Mouse (Mus musculus): ENCODE data around the gene Capn1. TPM values are rescaled to one million over a fixed set of nuclear protein-coding genes. Genes with fewer than 3 reads are reported as not detected.

The Capn1 gene
- total and polyA plus RNA-seq, 3 experiments, result 42.5 to 75.2 TPM; not detected in 1

- Histone ChIP-seq H3K4me3 (ENCODE audit: control insufficient read depth in 1 of 2, insufficient read depth in 1 of 2, low read depth in 2 of 2, low read length in 2 of 2) (no peak overlapping the region), H3K27me3 (ENCODE audit: control insufficient read depth in 1 of 2, insufficient read depth in 2 of 2, low read length in 2 of 2) (no peaks in the 10 kb centered on the region), H3K9me3 (replicated peaks; ENCODE audit: insufficient read depth, low read length) (no peaks in the 10 kb centered on the region), H3K4me1 (ENCODE audit: control insufficient read depth in 1 of 2, insufficient read depth in 2 of 2, low read length in 2 of 2) (peaks cover 3 to 15% of the 10 kb centered on the region in 2 experiments), H3K36me3 (ENCODE audit: control insufficient read depth in 1 of 2, insufficient read depth in 2 of 2, low read length in 2 of 2) (peaks cover 0 to 8% of the 10 kb centered on the region in 2 experiments; a peak in 3 of 4 replicates), H3K27ac (ENCODE audit: control insufficient read depth, low read depth, low read length) (no peak overlapping the region), H3K9ac (ENCODE audit: control insufficient read depth, low read depth, low read length, poor library complexity, severe bottlenecking) (no peak overlapping the region), H3K79me2 (ENCODE audit: control insufficient read depth, insufficient read depth, low read length, poor library complexity) (no peaks in the 10 kb centered on the region)
- no peak for DNase-seq (ENCODE audit: low read depth, low spot score)
- no peak for TF ChIP-seq ZNF384 (IDR thresholded peaks at IDR 0.05; ENCODE audit: low read depth, low read length)
- TF ChIP-seq MYB (IDR thresholded peaks at IDR 0.05; ENCODE audit: low read depth, low read length), result no peak
- TF ChIP-seq GABPA (IDR thresholded peaks at IDR 0.05; ENCODE audit: low read depth, low read length), result no peak
- TF ChIP-seq SMC3 (IDR thresholded peaks at IDR 0.05; ENCODE audit: low read depth, low read length), result no peak
- no peak for TF ChIP-seq MAX (IDR thresholded peaks at IDR 0.05; ENCODE audit: low read length)
- TF ChIP-seq RAD21 (IDR thresholded peaks at IDR 0.05; ENCODE audit: low read depth, low read length), result no peak
- no peak for TF ChIP-seq MXI1 (IDR thresholded peaks at IDR 0.05; ENCODE audit: low read depth, low read length)
- TF ChIP-seq BHLHE40 (IDR thresholded peaks at IDR 0.05; ENCODE audit: borderline replicate concordance, low read depth, low read length), result no peak
- TF ChIP-seq CHD2 (IDR thresholded peaks at IDR 0.05; ENCODE audit: low read length), result no peak
- no peak for TF ChIP-seq ZMIZ1 (IDR thresholded peaks at IDR 0.05; ENCODE audit: low read depth, low read length)
- TF ChIP-seq MEF2A (IDR thresholded peaks at IDR 0.05; ENCODE audit: extremely low read depth, insufficient replicate concordance, low read depth, low read length, poor library complexity, severe bottlenecking), result no peak
These were observed 23.7 kb downstream of the Capn1 start for GRCm38 (mm10) chr19:5992012-5992411.

- Histone ChIP-seq H3K36me3 (ENCODE audit: control insufficient read depth in 1 of 2, insufficient read depth in 2 of 2, low read length in 2 of 2) (peaks cover 0 to 8% of the 10 kb centered on the region in 2 experiments; a peak in 3 of 4 replicates), H3K4me1 (ENCODE audit: control insufficient read depth in 1 of 2, insufficient read depth in 2 of 2, low read length in 2 of 2) (peaks cover 3 to 15% of the 10 kb centered on the region in 2 experiments), H3K79me2 (ENCODE audit: control insufficient read depth, insufficient read depth, low read length, poor library complexity) (no peaks in the 10 kb centered on the region), H3K9ac (ENCODE audit: control insufficient read depth, low read depth, low read length, poor library complexity, severe bottlenecking) (no peak overlapping the region), H3K27ac (ENCODE audit: control insufficient read depth, low read depth, low read length) (no peak overlapping the region), H3K27me3 (ENCODE audit: control insufficient read depth in 1 of 2, insufficient read depth in 2 of 2, low read length in 2 of 2) (no peaks in the 10 kb centered on the region), H3K4me3 (ENCODE audit: control insufficient read depth in 1 of 2, insufficient read depth in 1 of 2, low read depth in 2 of 2, low read length in 2 of 2) (no peak overlapping the region), H3K9me3 (replicated peaks; ENCODE audit: insufficient read depth, low read length) (no peaks in the 10 kb centered on the region)
- DNase-seq (ENCODE audit: low read depth, low spot score), result no peak
- no peak for TF ChIP-seq MEF2A (IDR thresholded peaks at IDR 0.05; ENCODE audit: extremely low read depth, insufficient replicate concordance, low read depth, low read length, poor library complexity, severe bottlenecking)
- no peak for TF ChIP-seq TAL1 (IDR thresholded peaks at IDR 0.05; ENCODE audit: low read length)
These were observed 24.2 kb downstream of the Capn1 start for GRCm38 (mm10) chr19:5991467-5991866.

- Histone ChIP-seq H3K9ac (ENCODE audit: control insufficient read depth, low read depth, low read length, poor library complexity, severe bottlenecking) (no peak overlapping the region), H3K4me3 (ENCODE audit: control insufficient read depth in 1 of 2, insufficient read depth in 1 of 2, low read depth in 2 of 2, low read length in 2 of 2) (no peak overlapping the region), H3K36me3 (ENCODE audit: control insufficient read depth in 1 of 2, insufficient read depth in 2 of 2, low read length in 2 of 2) (peaks cover 0 to 8% of the 10 kb centered on the region in 2 experiments; a peak in 3 of 4 replicates), H3K9me3 (replicated peaks; ENCODE audit: insufficient read depth, low read length) (no peaks in the 10 kb centered on the region), H3K27me3 (ENCODE audit: control insufficient read depth in 1 of 2, insufficient read depth in 2 of 2, low read length in 2 of 2) (no peaks in the 10 kb centered on the region), H3K27ac (ENCODE audit: control insufficient read depth, low read depth, low read length) (no peak overlapping the region), H3K4me1 (ENCODE audit: control insufficient read depth in 1 of 2, insufficient read depth in 2 of 2, low read length in 2 of 2) (peaks cover 3 to 15% of the 10 kb centered on the region in 2 experiments), H3K79me2 (ENCODE audit: control insufficient read depth, insufficient read depth, low read length, poor library complexity) (no peaks in the 10 kb centered on the region)
- DNase-seq (ENCODE audit: low read depth, low spot score), result no peak
- 0 out of 2 replicates have a peak, but pooled peaks have one; percentile 30 for TF ChIP-seq USF1 (IDR thresholded peaks at IDR 0.05; ENCODE audit: low read depth, low read length)
- no peak for TF ChIP-seq JUND (IDR thresholded peaks at IDR 0.05; ENCODE audit: low read depth, low read length)
These were observed 24.8 kb downstream of the Capn1 start for GRCm38 (mm10) chr19:5990921-5991320.

All from MEL (cell line).